Mouse (Mus musculus) CH12.LX (cell line): ENCODE measurements around the gene Gm44511. TPM values are rescaled to one million over a fixed set of nuclear protein-coding genes. Genes with fewer than 3 reads are reported as not detected.
A peak's percentile ranks its signal among the peaks of the same experiment; 100 is the strongest.
"Not testable (repeated sequence)": the region's sequence is repeated elsewhere in the genome, so short reads cannot be mapped to it uniquely, and the experiment has no call there.

Experiments used
- DNase-seq: peaks from one replicate; pipeline ENCODE4 v3.0.0-alpha.2; 2013; ENCODE audit errors: extremely low read depth
- H3K27ac ChIP-seq: 2 replicates; pipeline ENCODE4 v1.5.1; 2012; ENCODE audit warnings: low read depth, mild to moderate bottlenecking, control low read depth, moderate library complexity; ENCODE audit not compliant: insufficient read depth
- H3K27me3 ChIP-seq: replicated peaks from 2 replicates; pipeline ENCODE3; 2012; ENCODE audit warnings: inconsistent platforms
- H3K36me3 ChIP-seq, 2 experiments: replicated peaks in 1 of 2; 2 replicates each; pipeline versions ENCODE3 to v1.6.1; 2012; ENCODE audit warnings: inconsistent platforms in 1 of 2, low read length in 1 of 2, mild to moderate bottlenecking in 1 of 2, mixed read lengths in 1 of 2, moderate library complexity in 1 of 2; ENCODE audit not compliant: control insufficient read depth in 1 of 2, insufficient read depth in 1 of 2
- H3K4me1 ChIP-seq, 2 experiments: 2 replicates each; pipeline ENCODE4 v1.6.1; 2012; ENCODE audit warnings: inconsistent platforms in 1 of 2, moderate library complexity in 1 of 2; ENCODE audit not compliant: insufficient read depth in 2 of 2, control insufficient read depth in 1 of 2
- H3K4me2 ChIP-seq: 2 replicates; pipeline ENCODE4 v1.6.1; 2012; ENCODE audit warnings: low read depth, mild to moderate bottlenecking, control low read depth; ENCODE audit not compliant: poor library complexity, insufficient read depth, severe bottlenecking
- H3K4me3 ChIP-seq, 3 experiments: fragments of 150-350 bp in 1 of 3; sonication (generic) in 1 of 3; replicated peaks in 1 of 3; 2 replicates each; pipeline versions ENCODE3 to v1.5.1; 2011 to 2012; ENCODE audit warnings: low read depth in 2 of 3, low read length in 2 of 3, mild to moderate bottlenecking in 2 of 3, moderate library complexity in 2 of 3, control low read depth in 1 of 3, improper control_type of control experiment in 1 of 3, inconsistent platforms in 1 of 3, mixed read lengths in 1 of 3; ENCODE audit not compliant: poor library complexity in 1 of 3
- H3K79me2 ChIP-seq: replicated peaks from 2 replicates; pipeline ENCODE4 v1.6.1; 2012; ENCODE audit warnings: mild to moderate bottlenecking, moderate library complexity; ENCODE audit not compliant: control insufficient read depth, poor library complexity, insufficient read depth, severe bottlenecking; ENCODE audit errors: extremely low read depth
- H3K9ac ChIP-seq: 2 replicates; pipeline ENCODE4 v1.6.1; 2012; ENCODE audit warnings: low read depth, mild to moderate bottlenecking, control low read depth, moderate library complexity; ENCODE audit not compliant: insufficient read depth
- H3K9me3 ChIP-seq: replicated peaks from 2 replicates; pipeline ENCODE3; 2012; ENCODE audit warnings: low read length, inconsistent platforms, mixed read lengths
- BHLHE40 ChIP-seq: IDR thresholded peaks from 2 replicates; pipeline ENCODE4 v1.6.1; 2011; ENCODE audit warnings: mild to moderate bottlenecking, low read depth, low read length, improper control_type of control experiment
- CTCF ChIP-seq, 2 experiments: IDR thresholded peaks in 1 of 2; conservative IDR thresholded peaks in 1 of 2; 2 replicates each; pipeline ENCODE4 v1.5.1; 2011 to 2012; ENCODE audit warnings: low read depth in 2 of 2, low read length in 2 of 2, improper control_type of control experiment in 1 of 2, inconsistent platforms in 1 of 2, mild to moderate bottlenecking in 1 of 2, moderate library complexity in 1 of 2
- E2F4 ChIP-seq: IDR thresholded peaks from 2 replicates; pipeline ENCODE4 v1.6.1; 2011; ENCODE audit warnings: low read depth, low read length, improper control_type of control experiment; ENCODE audit not compliant: insufficient replicate concordance
- ELF1 ChIP-seq: IDR thresholded peaks from 2 replicates; pipeline ENCODE4 v1.6.1; 2014; ENCODE audit warnings: low read depth, mild to moderate bottlenecking, inconsistent platforms, low read length, improper control_type of control experiment
- ETS1 ChIP-seq: conservative IDR thresholded peaks from 2 replicates; pipeline ENCODE4 v1.6.1; 2012; ENCODE audit warnings: low read depth, mild to moderate bottlenecking, inconsistent platforms, low read length, improper control_type of control experiment, moderate library complexity
- GABPA ChIP-seq: IDR thresholded peaks from 2 replicates; pipeline ENCODE4 v1.6.1; 2012; ENCODE audit warnings: low read depth, low read length, improper control_type of control experiment, inconsistent platforms; ENCODE audit not compliant: insufficient replicate concordance
- HCFC1 ChIP-seq: IDR thresholded peaks from 2 replicates; pipeline ENCODE4 v1.6.1; 2012; ENCODE audit warnings: low read depth, mild to moderate bottlenecking, inconsistent platforms, low read length, improper control_type of control experiment
- IRF4 ChIP-seq: IDR thresholded peaks from 2 replicates; pipeline ENCODE4 v1.6.1; 2014; ENCODE audit warnings: low read depth, mild to moderate bottlenecking, inconsistent platforms, low read length, improper control_type of control experiment
- JUN ChIP-seq: IDR thresholded peaks from 2 replicates; pipeline ENCODE4 v1.6.1; 2011; ENCODE audit warnings: low read depth, mild to moderate bottlenecking, low read length, improper control_type of control experiment, moderate library complexity; ENCODE audit not compliant: insufficient read depth
- JUND ChIP-seq: conservative IDR thresholded peaks from 2 replicates; pipeline ENCODE4 v1.6.1; 2011; ENCODE audit warnings: low read depth, low read length, improper control_type of control experiment
- KAT2A ChIP-seq: IDR thresholded peaks from 2 replicates; pipeline ENCODE4 v1.6.1; 2012; ENCODE audit warnings: low read length, improper control_type of control experiment, inconsistent platforms; ENCODE audit not compliant: insufficient replicate concordance
- MAFK ChIP-seq: IDR thresholded peaks from 2 replicates; pipeline ENCODE4 v1.6.1; 2011; ENCODE audit warnings: low read length, improper control_type of control experiment; ENCODE audit not compliant: insufficient replicate concordance
- MEF2A ChIP-seq: IDR thresholded peaks from 2 replicates; pipeline ENCODE4 v1.6.1; 2014; ENCODE audit warnings: low read depth, mild to moderate bottlenecking, inconsistent platforms, low read length, improper control_type of control experiment, borderline replicate concordance
- MXI1 ChIP-seq: IDR thresholded peaks from 2 replicates; pipeline ENCODE4 v1.6.1; 2011; ENCODE audit warnings: mild to moderate bottlenecking, low read depth, low read length, improper control_type of control experiment
- MYC ChIP-seq: IDR thresholded peaks from 2 replicates; pipeline ENCODE4 v1.6.1; 2011; ENCODE audit warnings: low read depth, mild to moderate bottlenecking, improper control_type of control experiment, low read length
- NRF1 ChIP-seq: IDR thresholded peaks from 2 replicates; pipeline ENCODE4 v1.6.1; 2014; ENCODE audit warnings: low read depth, mild to moderate bottlenecking, inconsistent platforms, low read length, improper control_type of control experiment, moderate library complexity
- POLR2A ChIP-seq: IDR thresholded peaks from 2 replicates; pipeline ENCODE4 v1.6.1; 2011; ENCODE audit warnings: low read depth, mild to moderate bottlenecking, improper control_type of control experiment, low read length
- SMC3 ChIP-seq: IDR thresholded peaks from 2 replicates; pipeline ENCODE4 v1.6.1; 2011; ENCODE audit warnings: low read depth, low read length, improper control_type of control experiment
- TBP ChIP-seq: conservative IDR thresholded peaks from 2 replicates; pipeline ENCODE4 v1.6.1; 2011; ENCODE audit warnings: low read depth, low read length, improper control_type of control experiment
- ZNF384 ChIP-seq: IDR thresholded peaks from 2 replicates; pipeline ENCODE4 v1.6.1; 2012; ENCODE audit warnings: low read depth, low read length, improper control_type of control experiment, inconsistent platforms
- dilution Hi-C: fragments of 300-500 bp; cut with MboI; formaldehyde crosslinking; loops from 2 replicates; pipeline ENCODE4 v1.14.3; 2020; ENCODE audit warnings: low sequenced_read_pairs; ENCODE audit not compliant: extremely low pct_unique_long_range_greater_than_20kb, extremely low pct_ligation_motif_present
- in situ Hi-C: fragments of 300-500 bp; cut with MboI; formaldehyde crosslinking; loops from 3 replicates; pipeline ENCODE4 v1.14.3; 2019; ENCODE audit warnings: low sequenced_read_pairs, low pct_ligation_motif_present, low pct_unique_long_range_greater_than_20kb, mixed read lengths
- polyA plus RNA-seq: library from polyadenylated mRNA; unstranded; fragments of >175 nt; gene quantifications from 2 replicates; pipeline ENCODE4 v1.2.1, GENCODE M21; 2012; ENCODE audit warnings: low read depth; ENCODE audit not compliant: insufficient read length
- total RNA-seq, 2 experiments: library from RNA; depleted of rRNA; stranded (reverse); fragments of 300-350 nt in 1 of 2; fragments of >200 nt in 1 of 2; gene quantifications; 2 replicates each; pipeline ENCODE4 v1.2.3; 2012 to 2014

Gm44511 gene
- total and polyA plus RNA-seq, 3 experiments: not detected

GRCm38 (mm10) chr6:128760416-128761143 is 65.5 kb downstream of the Gm44511 start:
- dilution Hi-C loops, H3K9me3 ChIP-seq, H3K27me3 ChIP-seq, H3K36me3 ChIP-seq, H3K79me2 ChIP-seq: not testable (repeated sequence)
- peak; percentile 90 for TF ChIP-seq MAFK
- peak; percentile 25 to 60; a peak in 3 of 4 replicates for TF ChIP-seq CTCF (conservative IDR thresholded peaks at IDR 0.05 in 1 of 2, IDR thresholded peaks at IDR 0.05 in 1 of 2; ENCODE audit: low read depth in 2 of 2, low read length in 2 of 2)
- TF ChIP-seq ZNF384: peak; percentile 75
- peak; percentile 99 for TF ChIP-seq TBP
- TF ChIP-seq ELF1: peak; percentile 94
- TF ChIP-seq BHLHE40: peak; percentile 5; the same call in 1 of the 2 replicates
- TF ChIP-seq KAT2A: peak; percentile 71; the same call in 1 of the 2 replicates
- TF ChIP-seq NRF1: 0 out of 2 replicates have a peak, but pooled peaks have one; percentile 42
- peak; percentile 45; the same call in 1 of the 2 replicates for TF ChIP-seq SMC3
- peak; percentile 59 for TF ChIP-seq JUND
- TF ChIP-seq POLR2A: 0 out of 2 replicates have a peak, but pooled peaks have one; percentile 45
- peak; percentile 72 for DNase-seq
- Histone ChIP-seq H3K4me2 (peak overlapping the region; percentile 51), H3K4me1 (peaks cover 6 to 26% of the 10 kb centered on the region in 2 experiments; a peak in 3 of 4 replicates), H3K9ac (peak overlapping the region; percentile 99), H3K27ac (peak overlapping the region; percentile 97), H3K4me3 (peak overlapping the region; percentile 58 to 99 (median 88))
- in situ Hi-C loops: loop anchor here (5.0 kb wide), 2 partner anchors 37 to 82 kb away; no protein-coding TSS in a partner anchor

GRCm38 (mm10) chr6:128760016-128760415 is 66.1 kb downstream of the Gm44511 start:
- not testable (repeated sequence) for H3K4me2 ChIP-seq, H3K9me3 ChIP-seq, H3K27me3 ChIP-seq, H3K36me3 ChIP-seq, H3K79me2 ChIP-seq
- Histone ChIP-seq H3K4me3 (peak overlapping the region; percentile 58 to 99 (median 88)), H3K4me1 (peaks cover 6 to 21% of the 10 kb centered on the region in 2 experiments; a peak in 3 of 4 replicates), H3K9ac (peak overlapping the region; percentile 99), H3K27ac (peak overlapping the region; percentile 97)
- in situ Hi-C loops: loop anchor here (5.0 kb wide), 2 partner anchors 37 to 82 kb away; no protein-coding TSS in a partner anchor
- peak; percentile 85 for DNase-seq
- TF ChIP-seq TBP (peak; percentile 99), MEF2A (peak; percentile 14; the same call in 1 of the 2 replicates), IRF4 (0 out of 2 replicates have a peak, but pooled peaks have one; percentile 28), GABPA (peak; percentile 12; the same call in 1 of the 2 replicates), MYC (peak; percentile 60; the same call in 1 of the 2 replicates), MAFK (peak; percentile 95), ETS1 (0 out of 2 replicates have a peak, but pooled peaks have one; percentile 14), JUN (0 out of 2 replicates have a peak, but pooled peaks have one; percentile 22), ELF1 (peak; percentile 96), HCFC1 (peak; percentile 41; the same call in 1 of the 2 replicates), E2F4 (peak; percentile 82; the same call in 1 of the 2 replicates), JUND (0 out of 2 replicates have a peak, but pooled peaks have one; percentile 9), KAT2A (peak; percentile 77; the same call in 1 of the 2 replicates), NRF1 (peak; percentile 68), MXI1 (peak; percentile 63; the same call in 1 of the 2 replicates)
- TF ChIP-seq, all 38 proteins: peak for 15; not testable (repeated sequence) for 23
- dilution Hi-C loops: not testable (repeated sequence)
